Mouse (Mus musculus) limb, embryonic 15.5 days (tissue): ENCODE results near the gene Lrig1. TPM values are rescaled to one million over a fixed set of nuclear protein-coding genes. Genes with fewer than 3 reads are reported as not detected.

ENCODE experiments used
- ATAC-seq: fragments of 200-750 bp; cut with Nextera tagmentation; 2 replicates; pipeline ENCODE4 v1.8.0; 2017; ENCODE audit warnings: low read depth, moderate TSS enrichment; ENCODE audit not compliant: insufficient number of reproducible peaks, low FRiP score, low TSS enrichment
- H3K27ac ChIP-seq: fragments of 300-500 bp; sonication (generic); 2 replicates; pipeline ENCODE4 v1.5.1; 2015; ENCODE audit warnings: moderate library complexity, mild to moderate bottlenecking, inconsistent platforms
- H3K27me3 ChIP-seq: fragments of 300-500 bp; sonication (generic); 2 replicates; pipeline ENCODE4 v1.6.1; 2015; ENCODE audit warnings: inconsistent platforms
- H3K36me3 ChIP-seq: fragments of 300-500 bp; sonication (generic); 2 replicates; pipeline ENCODE4 v1.6.1; 2015; ENCODE audit warnings: inconsistent platforms
- H3K4me1 ChIP-seq: fragments of 300-500 bp; sonication (generic); 2 replicates; pipeline ENCODE4 v1.6.1; 2015; ENCODE audit warnings: inconsistent platforms
- H3K4me2 ChIP-seq: fragments of 300-500 bp; sonication (generic); 2 replicates; pipeline ENCODE4 v1.6.1; 2015; ENCODE audit warnings: mild to moderate bottlenecking, inconsistent platforms
- H3K4me3 ChIP-seq: fragments of 300-500 bp; sonication (generic); 2 replicates; pipeline ENCODE4 v1.5.1; 2015; ENCODE audit warnings: mild to moderate bottlenecking, inconsistent platforms
- H3K9ac ChIP-seq: fragments of 300-500 bp; sonication (generic); 2 replicates; pipeline ENCODE4 v1.6.1; 2015; ENCODE audit warnings: inconsistent platforms
- H3K9me3 ChIP-seq: fragments of 300-500 bp; sonication (generic); 2 replicates; pipeline ENCODE4 v1.6.1; 2016; ENCODE audit warnings: inconsistent platforms
- WGBS: fragments of 180-500 bp; shearing (Covaris S2); methylation state at CpG from one replicate; pipeline ENCODE4 v1.1.7; 2015; 5-methylcytosine and 5-hydroxymethylcytosine counted together
- polyA plus RNA-seq: library from polyadenylated mRNA; unstranded; fragments of >200 nt; fragmentation: Nextera tagmentation; extraction: Ambion mirVana; gene quantifications from 2 replicates; pipeline ENCODE4 v1.2.1, GENCODE M21; 2015

The Lrig1 gene
- 22.3 and 22.5 TPM in 2 replicates for polyA plus RNA-seq

- Histone ChIP-seq H3K36me3 (no peaks in the 10 kb centered on the region), H3K9me3 (no peaks in the 10 kb centered on the region), H3K4me2 (peak within 1 kb of the TSS; percentile 83), H3K4me3 (peak within 1 kb of the TSS; percentile 90), H3K9ac (peak within 1 kb of the TSS; percentile 99), H3K27ac (peak within 1 kb of the TSS; percentile 94), H3K27me3 (no peaks in the 10 kb centered on the region), H3K4me1 (peaks cover 54% of the 10 kb centered on the region)
- under 1% methylated on average over 40 of the region's 40 CpGs for WGBS
- peak; percentile 99 for ATAC-seq
Observed at GRCm38 (mm10) chr6:94700067-94700491, at the start of gene Lrig1. Gene Lrig1, minus strand, starts transcription at chr6:94700158.

- Histone ChIP-seq H3K9me3 (no peaks in the 10 kb centered on the region), H3K27ac (no peak overlapping the region), H3K27me3 (no peaks in the 10 kb centered on the region), H3K9ac (no peak overlapping the region), H3K4me2 (no peak overlapping the region), H3K36me3 (no peaks in the 10 kb centered on the region), H3K4me1 (no peaks in the 10 kb centered on the region), H3K4me3 (no peak overlapping the region)
- ATAC-seq, result no peak
- 73% methylated on average over 3 of the region's 3 CpGs for WGBS
Observed at GRCm38 (mm10) chr6:94749626-94750025, 49.7 kb upstream of the Lrig1 start.

- no peaks in the 10 kb centered on the region for H3K27me3 ChIP-seq
- H3K36me3 ChIP-seq, result no peaks in the 10 kb centered on the region
- no peaks in the 10 kb centered on the region for H3K9me3 ChIP-seq
- H3K4me2 ChIP-seq, result no peak overlapping the region
- H3K4me1 ChIP-seq, result no peaks in the 10 kb centered on the region
- H3K9ac ChIP-seq, result no peak overlapping the region
- no peak overlapping the region for H3K4me3 ChIP-seq
- no peak overlapping the region for H3K27ac ChIP-seq
- WGBS, result 47% methylated on average over 7 of the region's 7 CpGs
- no peak for ATAC-seq
Observed at GRCm38 (mm10) chr6:94748361-94748760, 48.4 kb upstream of the Lrig1 start.

GRCm38 (mm10) chr6:94740117-94740729 is 40.3 kb upstream of the Lrig1 start:
- H3K27me3 ChIP-seq, result no peaks in the 10 kb centered on the region
- H3K9me3 ChIP-seq, result no peaks in the 10 kb centered on the region
- 64% methylated on average over 14 of the region's 14 CpGs for WGBS
- no peak overlapping the region for H3K4me2 ChIP-seq
- no peaks in the 10 kb centered on the region for H3K36me3 ChIP-seq
- no peak for ATAC-seq
- H3K4me1 ChIP-seq, result no peaks in the 10 kb centered on the region
- no peak overlapping the region for H3K27ac ChIP-seq
- no peak overlapping the region for H3K9ac ChIP-seq
- H3K4me3 ChIP-seq, result no peak overlapping the region

GRCm38 (mm10) chr6:94738647-94739046 is 38.7 kb upstream of the Lrig1 start:
- H3K9me3 ChIP-seq, result no peaks in the 10 kb centered on the region
- no peak for ATAC-seq
- 66% methylated on average over 3 of the region's 3 CpGs for WGBS
- H3K36me3 ChIP-seq, result no peaks in the 10 kb centered on the region
- peaks cover 5% of the 10 kb centered on the region; the same call in 1 of the 2 replicates for H3K4me1 ChIP-seq
- H3K27me3 ChIP-seq, result no peaks in the 10 kb centered on the region
- no peak overlapping the region for H3K4me2 ChIP-seq
- H3K4me3 ChIP-seq, result no peak overlapping the region
- no peak overlapping the region for H3K27ac ChIP-seq
- H3K9ac ChIP-seq, result no peak overlapping the region

GRCm38 (mm10) chr6:94733878-94734277 is 33.9 kb upstream of the Lrig1 start:
- Histone ChIP-seq H3K9me3 (no peaks in the 10 kb centered on the region), H3K36me3 (no peaks in the 10 kb centered on the region), H3K4me1 (peaks cover 7% of the 10 kb centered on the region; the same call in 1 of the 2 replicates), H3K27me3 (no peaks in the 10 kb centered on the region), H3K4me3 (no peak overlapping the region), H3K4me2 (no peak overlapping the region), H3K9ac (no peak overlapping the region), H3K27ac (no peak overlapping the region)
- ATAC-seq, result peak; percentile 63; the same call in 1 of the 2 replicates
- 28% methylated on average over 5 of the region's 5 CpGs for WGBS

GRCm38 (mm10) chr6:94729847-94730246 is 29.9 kb upstream of the Lrig1 start:
- Histone ChIP-seq H3K36me3 (no peaks in the 10 kb centered on the region), H3K9me3 (no peaks in the 10 kb centered on the region), H3K4me2 (no peak overlapping the region), H3K27ac (no peak overlapping the region), H3K9ac (no peak overlapping the region), H3K27me3 (no peaks in the 10 kb centered on the region), H3K4me1 (peaks cover 7% of the 10 kb centered on the region; the same call in 1 of the 2 replicates), H3K4me3 (no peak overlapping the region)
- 64% methylated on average over 18 of the region's 18 CpGs for WGBS
- no peak for ATAC-seq

- Histone ChIP-seq H3K4me1 (peaks cover 7% of the 10 kb centered on the region; the same call in 1 of the 2 replicates), H3K4me3 (no peak overlapping the region), H3K36me3 (no peaks in the 10 kb centered on the region), H3K4me2 (no peak overlapping the region), H3K27me3 (no peaks in the 10 kb centered on the region), H3K9ac (no peak overlapping the region), H3K27ac (no peak overlapping the region), H3K9me3 (no peaks in the 10 kb centered on the region)
- WGBS, result 15% methylated on average over 3 of the region's 3 CpGs
- no peak for ATAC-seq
Observed at GRCm38 (mm10) chr6:94729132-94729531, 29.2 kb upstream of the Lrig1 start.

GRCm38 (mm10) chr6:94724612-94725011 is 24.7 kb upstream of the Lrig1 start:
- no peak overlapping the region for H3K4me3 ChIP-seq
- H3K27me3 ChIP-seq, result no peaks in the 10 kb centered on the region
- H3K9ac ChIP-seq, result no peak overlapping the region
- no peak for ATAC-seq
- H3K4me2 ChIP-seq, result no peak overlapping the region
- no peaks in the 10 kb centered on the region for H3K9me3 ChIP-seq
- H3K27ac ChIP-seq, result no peak overlapping the region
- no peaks in the 10 kb centered on the region for H3K4me1 ChIP-seq
- no peaks in the 10 kb centered on the region for H3K36me3 ChIP-seq
- 58% methylated on average over 1 of the region's 1 CpGs for WGBS

- H3K27me3 ChIP-seq, result no peaks in the 10 kb centered on the region
- no peaks in the 10 kb centered on the region for H3K9me3 ChIP-seq
- H3K4me2 ChIP-seq, result no peak overlapping the region
- no peak overlapping the region for H3K4me3 ChIP-seq
- no peak for ATAC-seq
- H3K27ac ChIP-seq, result peak overlapping the region; percentile 79
- WGBS, result 66% methylated on average over 15 of the region's 15 CpGs
- H3K4me1 ChIP-seq, result peaks cover 20% of the 10 kb centered on the region; the same call in 1 of the 2 replicates
- no peaks in the 10 kb centered on the region for H3K36me3 ChIP-seq
- H3K9ac ChIP-seq, result no peak overlapping the region
Observed at GRCm38 (mm10) chr6:94718607-94719346, 18.8 kb upstream of the Lrig1 start.

GRCm38 (mm10) chr6:94717705-94718489 is 17.9 kb upstream of the Lrig1 start:
- Histone ChIP-seq H3K9me3 (no peaks in the 10 kb centered on the region), H3K27ac (peak overlapping the region; percentile 79), H3K27me3 (no peaks in the 10 kb centered on the region), H3K9ac (no peak overlapping the region), H3K4me2 (no peak overlapping the region), H3K4me1 (peaks cover 20% of the 10 kb centered on the region; the same call in 1 of the 2 replicates), H3K36me3 (no peaks in the 10 kb centered on the region), H3K4me3 (no peak overlapping the region)
- WGBS, result 13% methylated on average over 7 of the region's 7 CpGs
- peak; percentile 77 for ATAC-seq

- Histone ChIP-seq H3K4me2 (0 out of 2 replicates have a peak overlapping the region, but pooled peaks have one; percentile 20), H3K9me3 (no peaks in the 10 kb centered on the region), H3K36me3 (no peaks in the 10 kb centered on the region), H3K4me1 (peaks cover 20% of the 10 kb centered on the region; the same call in 1 of the 2 replicates), H3K27me3 (no peaks in the 10 kb centered on the region), H3K27ac (peak overlapping the region; percentile 5; the same call in 1 of the 2 replicates), H3K4me3 (no peak overlapping the region), H3K9ac (no peak overlapping the region)
- 9% methylated on average over 4 of the region's 4 CpGs for WGBS
- no peak for ATAC-seq
Observed at GRCm38 (mm10) chr6:94715645-94715940, 15.6 kb upstream of the Lrig1 start.
